Comparison of ENCODE assay signal across 7 mouse cellular contexts in genomic region chr7:59229183-59229911, GRCm38 (mm10). TPM values are rescaled to one million over a fixed set of nuclear protein-coding genes. Genes with fewer than 3 reads are reported as not detected.
DNase-seq lines count a peak whose midpoint lies in the region; ATAC-seq and TF ChIP-seq lines count a peak whose summit lies in the region.

No protein-coding gene starts in this region.

- TF ChIP-seq POLR2A in small intestine, adult 2 months (IDR thresholded peaks at IDR 0.05; ENCODE audit: low read depth, low read length) = no peak

- H3K4me3 ChIP-seq in hindbrain, embryonic 12.5 days = peak overlapping the region; percentile 78
- peak overlapping the region; percentile 77 for H3K4me3 ChIP-seq in small intestine, adult 2 months (ENCODE audit: low read depth, low read length)

- ATAC-seq in frontal cortex, adult (ENCODE audit: low TSS enrichment) = peak; percentile 64
- ATAC-seq in hindbrain, embryonic 12.5 days (ENCODE audit: low FRiP score) = peak; percentile 65
- ATAC-seq in megakaryocyte, adult 5-6 weeks (ENCODE audit: poor library complexity, severe bottlenecking) = peak; percentile 20

- no peaks in the 10 kb centered on the region for H3K36me3 ChIP-seq in hindbrain, embryonic 12.5 days
- no peaks in the 10 kb centered on the region for H3K36me3 ChIP-seq in small intestine, adult 2 months (ENCODE audit: control insufficient read depth, insufficient read depth, low read length)

- H3K27ac ChIP-seq in hindbrain, embryonic 12.5 days = peak overlapping the region; percentile 99
- peak overlapping the region; percentile 89 for H3K27ac ChIP-seq in small intestine, adult 2 months (ENCODE audit: insufficient read depth, low read depth, low read length)

- H3K9me3 ChIP-seq in hindbrain, embryonic 12.5 days (replicated peaks) = no peaks in the 10 kb centered on the region

- DNase-seq in R1 (ENCODE audit: low read depth, low spot score) = peak; percentile 68
- peak; percentile 58 for DNase-seq in cerebellum, adult 8-10 months
- peak; percentile 46 to 77 for DNase-seq in left cerebral cortex, postnatal 10 days (ENCODE audit: extremely low spot score in 1 of 2, low spot score in 2 of 2)

- WGBS in hindbrain, embryonic 12.5 days = under 1% methylated on average over 51 of the region's 52 CpGs
- under 1% methylated on average over 52 of the region's 52 CpGs for WGBS in small intestine, adult 2 months

- no peak for TF ChIP-seq CTCF in small intestine, adult 2 months (IDR thresholded peaks at IDR 0.05; ENCODE audit: extremely low read depth, insufficient read length, insufficient replicate concordance, low read depth, low read length)

- intact Hi-C loops in left cerebral cortex, postnatal 10 days (cut with DNase I) = no loop called here

- peak overlapping the region; percentile 62 for H3K4me2 ChIP-seq in hindbrain, embryonic 12.5 days (replicated peaks)

- H3K9ac ChIP-seq in hindbrain, embryonic 12.5 days = peak overlapping the region; percentile 97

- no peaks in the 10 kb centered on the region for H3K27me3 ChIP-seq in hindbrain, embryonic 12.5 days
- H3K27me3 ChIP-seq in small intestine, adult 2 months (ENCODE audit: control insufficient read depth, insufficient read depth, low read length) = no peaks in the 10 kb centered on the region

- peaks cover 12% of the 10 kb centered on the region; the same call in 1 of the 2 replicates for H3K4me1 ChIP-seq in hindbrain, embryonic 12.5 days
- no peaks in the 10 kb centered on the region for H3K4me1 ChIP-seq in small intestine, adult 2 months (ENCODE audit: control insufficient read depth, insufficient read depth, insufficient read length, low read length)

RNA-seq across cellular contexts. Expression of gene Ube3a, which starts 0.8 kb away (rescaled TPM):
- polyA plus RNA-seq in hindbrain, embryonic 12.5 days (2016; fragmentation: Nextera tagmentation; extraction: Ambion mirVana) = 190 and 218 TPM in 2 replicates
- 100 to 1,000 TPM; 122 to 137 TPM for total RNA-seq in left cerebral cortex, postnatal 10 days (2021)
- 37.9 and 46.5 TPM in 2 replicates for total RNA-seq in megakaryocyte, adult 5-6 weeks (2015)
- 51.1 and 80.3 TPM in 2 replicates for total RNA-seq in megakaryocyte, adult 5-6 weeks (2017)
- polyA plus RNA-seq in small intestine, adult 2 months (2012; rRNA removed) = 45.6 and 102 TPM in 2 replicates

Comparison
In these comparisons a context has a peak if more than half of its experiments do, and no peak if none do; other contexts are left out.
1. Peak in every context shown above with its lines: DNase-seq, ATAC-seq, H3K4me3 ChIP-seq and H3K27ac ChIP-seq.